Mouse (Mus musculus) brain, embryonic 14.5 days (tissue): ENCODE measurements around the gene Ebf1.

Experiments
- CTCF ChIP-seq: fragments of 200-500 bp; IDR thresholded peaks from 2 replicates; pipeline ENCODE4 v1.5.1; 2012; ENCODE audit warnings: inconsistent platforms, mild to moderate bottlenecking, moderate library complexity, borderline replicate concordance; ENCODE audit not compliant: insufficient read depth, insufficient read length; ENCODE audit errors: extremely low read depth
- POLR2A ChIP-seq: fragments of 200-500 bp; IDR thresholded peaks from 2 replicates; pipeline ENCODE4 v1.6.1; 2012; ENCODE audit warnings: mild to moderate bottlenecking, inconsistent platforms, borderline replicate concordance; ENCODE audit not compliant: poor library complexity, insufficient read depth, insufficient read length, severe bottlenecking; ENCODE audit errors: extremely low read depth

- peak; percentile 48; the same call in 1 of the 2 replicates for TF ChIP-seq CTCF
- TF ChIP-seq POLR2A, result no peak
Measured at GRCm38 (mm10) chr11:44613411-44614180, 3.5 kb upstream of the Ebf1 start.
